Mouse (Mus musculus): ENCODE data around the gene Kbtbd13. TPM values are rescaled to one million over a fixed set of nuclear protein-coding genes. Genes with fewer than 3 reads are reported as not detected.

Gene Kbtbd13
- polyA plus RNA-seq, 1 experiment: 0.75 TPM

GRCm38 (mm10) chr9:65410378-65410777 is 18.9 kb upstream of the Kbtbd13 start:
- Histone ChIP-seq H3K27me3 (replicated peaks; ENCODE audit: control insufficient read depth, insufficient read depth, low read length) (no peaks in the 10 kb centered on the region), H3K36me3 (ENCODE audit: control insufficient read depth, insufficient read depth, low read length) (no peaks in the 10 kb centered on the region), H3K4me3 (ENCODE audit: insufficient read depth, low read depth, low read length) (no peak overlapping the region), H3K27ac (ENCODE audit: insufficient read depth, low read depth, low read length) (no peak overlapping the region), H3K4me1 (ENCODE audit: control insufficient read depth, insufficient read depth, low read length) (peaks cover 17% of the 10 kb centered on the region)
- TF ChIP-seq CTCF (conservative IDR thresholded peaks at IDR 0.05; ENCODE audit: insufficient read depth, insufficient read length, low read depth, low read length) (no peak), POLR2A (IDR thresholded peaks at IDR 0.05; ENCODE audit: low read depth, low read length) (no peak)
- no peak for DNase-seq
- WGBS: 94% methylated on average over 8 of the region's 8 CpGs

- Histone ChIP-seq H3K27ac (ENCODE audit: insufficient read depth, low read depth, low read length) (no peak overlapping the region), H3K4me1 (ENCODE audit: control insufficient read depth, insufficient read depth, low read length) (peaks cover 22% of the 10 kb centered on the region), H3K4me3 (ENCODE audit: insufficient read depth, low read depth, low read length) (no peak overlapping the region), H3K36me3 (ENCODE audit: control insufficient read depth, insufficient read depth, low read length) (no peaks in the 10 kb centered on the region), H3K27me3 (replicated peaks; ENCODE audit: control insufficient read depth, insufficient read depth, low read length) (no peaks in the 10 kb centered on the region)
- TF ChIP-seq CTCF (conservative IDR thresholded peaks at IDR 0.05; ENCODE audit: insufficient read depth, insufficient read length, low read depth, low read length): no peak
- TF ChIP-seq POLR2A (IDR thresholded peaks at IDR 0.05; ENCODE audit: low read depth, low read length): no peak
- peak; percentile 94 for DNase-seq
- WGBS: 29% methylated on average over 5 of the region's 5 CpGs
Observed at GRCm38 (mm10) chr9:65408871-65409295, 17.4 kb upstream of the Kbtbd13 start.

GRCm38 (mm10) chr9:65407861-65408260 is 16.4 kb upstream of the Kbtbd13 start:
- peaks cover 26% of the 10 kb centered on the region for H3K4me1 ChIP-seq (ENCODE audit: control insufficient read depth, insufficient read depth, low read length)
- peak overlapping the region; percentile 60 for H3K27ac ChIP-seq (ENCODE audit: insufficient read depth, low read depth, low read length)
- TF ChIP-seq POLR2A (IDR thresholded peaks at IDR 0.05; ENCODE audit: low read depth, low read length) (no peak), CTCF (conservative IDR thresholded peaks at IDR 0.05; ENCODE audit: insufficient read depth, insufficient read length, low read depth, low read length) (no peak)
- H3K4me3 ChIP-seq (ENCODE audit: insufficient read depth, low read depth, low read length): no peak overlapping the region
- 47% methylated on average over 3 of the region's 3 CpGs for WGBS
- DNase-seq: peak; percentile 83
- H3K27me3 ChIP-seq (replicated peaks; ENCODE audit: control insufficient read depth, insufficient read depth, low read length): no peaks in the 10 kb centered on the region
- H3K36me3 ChIP-seq (ENCODE audit: control insufficient read depth, insufficient read depth, low read length): no peaks in the 10 kb centered on the region

GRCm38 (mm10) chr9:65407327-65407726 is 15.9 kb upstream of the Kbtbd13 start:
- no peaks in the 10 kb centered on the region for H3K27me3 ChIP-seq (replicated peaks; ENCODE audit: control insufficient read depth, insufficient read depth, low read length)
- WGBS: 74% methylated on average over 5 of the region's 5 CpGs
- no peak for TF ChIP-seq CTCF (conservative IDR thresholded peaks at IDR 0.05; ENCODE audit: insufficient read depth, insufficient read length, low read depth, low read length)
- peaks cover 26% of the 10 kb centered on the region for H3K4me1 ChIP-seq (ENCODE audit: control insufficient read depth, insufficient read depth, low read length)
- DNase-seq: no peak
- H3K36me3 ChIP-seq (ENCODE audit: control insufficient read depth, insufficient read depth, low read length): no peaks in the 10 kb centered on the region
- H3K27ac ChIP-seq (ENCODE audit: insufficient read depth, low read depth, low read length): peak overlapping the region; percentile 6; the same call in 1 of the 2 replicates
- H3K4me3 ChIP-seq (ENCODE audit: insufficient read depth, low read depth, low read length): no peak overlapping the region

- Histone ChIP-seq H3K27ac (ENCODE audit: insufficient read depth, low read depth, low read length) (peak overlapping the region; percentile 32; the same call in 1 of the 2 replicates), H3K27me3 (replicated peaks; ENCODE audit: control insufficient read depth, insufficient read depth, low read length) (no peaks in the 10 kb centered on the region), H3K36me3 (ENCODE audit: control insufficient read depth, insufficient read depth, low read length) (no peaks in the 10 kb centered on the region), H3K4me3 (ENCODE audit: insufficient read depth, low read depth, low read length) (no peak overlapping the region), H3K4me1 (ENCODE audit: control insufficient read depth, insufficient read depth, low read length) (peaks cover 26% of the 10 kb centered on the region)
- no peak for DNase-seq
- WGBS: 55% methylated on average over 2 of the region's 2 CpGs
- no peak for TF ChIP-seq CTCF (conservative IDR thresholded peaks at IDR 0.05; ENCODE audit: insufficient read depth, insufficient read length, low read depth, low read length)
- no peak for TF ChIP-seq POLR2A (IDR thresholded peaks at IDR 0.05; ENCODE audit: low read depth, low read length)
Observed at GRCm38 (mm10) chr9:65405184-65405449, 13.7 kb upstream of the Kbtbd13 start.

- Histone ChIP-seq H3K4me3 (ENCODE audit: insufficient read depth, low read depth, low read length) (no peak overlapping the region), H3K36me3 (ENCODE audit: control insufficient read depth, insufficient read depth, low read length) (no peaks in the 10 kb centered on the region), H3K27me3 (replicated peaks; ENCODE audit: control insufficient read depth, insufficient read depth, low read length) (no peaks in the 10 kb centered on the region), H3K27ac (ENCODE audit: insufficient read depth, low read depth, low read length) (peak overlapping the region; percentile 32; the same call in 1 of the 2 replicates), H3K4me1 (ENCODE audit: control insufficient read depth, insufficient read depth, low read length) (peaks cover 26% of the 10 kb centered on the region)
- peak; percentile 90 for DNase-seq
- no peak for TF ChIP-seq POLR2A (IDR thresholded peaks at IDR 0.05; ENCODE audit: low read depth, low read length)
- TF ChIP-seq CTCF (conservative IDR thresholded peaks at IDR 0.05; ENCODE audit: insufficient read depth, insufficient read length, low read depth, low read length): no peak
- 33% methylated on average over 15 of the region's 15 CpGs for WGBS
Observed at GRCm38 (mm10) chr9:65404331-65405183, 13.1 kb upstream of the Kbtbd13 start.

- no peak overlapping the region for H3K27ac ChIP-seq (ENCODE audit: insufficient read depth, low read depth, low read length)
- WGBS: 67% methylated on average over 6 of the region's 6 CpGs
- no peak overlapping the region for H3K4me3 ChIP-seq (ENCODE audit: insufficient read depth, low read depth, low read length)
- H3K4me1 ChIP-seq (ENCODE audit: control insufficient read depth, insufficient read depth, low read length): peaks cover 9% of the 10 kb centered on the region; the same call in 1 of the 2 replicates
- no peaks in the 10 kb centered on the region for H3K36me3 ChIP-seq (ENCODE audit: control insufficient read depth, insufficient read depth, low read length)
- TF ChIP-seq CTCF (conservative IDR thresholded peaks at IDR 0.05; ENCODE audit: insufficient read depth, insufficient read length, low read depth, low read length) (no peak), POLR2A (IDR thresholded peaks at IDR 0.05; ENCODE audit: low read depth, low read length) (no peak)
- H3K27me3 ChIP-seq (replicated peaks; ENCODE audit: control insufficient read depth, insufficient read depth, low read length): no peaks in the 10 kb centered on the region
- no peak for DNase-seq
Observed at GRCm38 (mm10) chr9:65399934-65400333, 8.5 kb upstream of the Kbtbd13 start.

Measured in kidney, adult 2 months (tissue).